Mouse (Mus musculus): ENCODE measurements around the gene Lgr5. TPM values are rescaled to one million over a fixed set of nuclear protein-coding genes. Genes with fewer than 3 reads are reported as not detected.

Gene Lgr5
- total RNA-seq (2021) = 1 to 10 TPM; 1.9 to 2.5 TPM
- long read RNA-seq, full-length matches to known transcripts = 1 of 1 reads
- long read RNA-seq, partial matches to known transcripts = 0 of 1 reads
- long read RNA-seq, other reads (novel, unspliced or antisense) = 0 of 1 reads

DNA sequence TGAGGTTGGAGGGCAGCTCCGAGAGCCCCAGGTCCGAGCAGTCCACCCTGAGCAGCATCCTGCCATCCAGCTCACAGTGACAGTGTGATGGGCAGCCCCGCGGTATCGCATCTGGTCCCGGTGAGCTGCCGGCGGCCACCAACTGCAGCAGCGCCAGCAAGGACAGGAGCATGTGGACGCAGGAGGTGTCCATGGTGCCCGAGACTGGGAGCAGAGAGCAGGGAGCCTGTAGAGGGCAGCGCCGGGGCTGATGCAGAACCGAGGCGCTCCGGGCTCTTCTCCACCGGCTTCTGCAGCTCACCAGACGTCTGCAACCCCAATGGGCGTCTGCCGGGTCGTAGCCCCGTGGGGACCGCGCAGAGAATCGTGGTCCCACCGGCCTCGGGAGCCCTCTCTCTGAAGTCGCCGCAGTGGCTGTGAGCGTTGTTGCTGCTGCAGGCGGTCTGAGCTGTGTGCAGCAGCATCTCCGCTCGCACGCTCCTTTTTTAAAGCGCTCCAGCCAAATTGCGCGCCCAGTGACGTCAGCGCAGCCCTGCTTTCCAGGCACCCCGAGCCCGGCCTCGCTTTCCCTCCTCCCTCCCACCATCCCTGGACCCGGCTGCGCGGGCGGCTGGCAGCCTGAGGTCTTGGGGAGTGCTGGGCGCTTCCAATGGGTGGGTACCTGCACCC, at the start of gene Lgr5:
TSS of gene Lgr5 (minus strand) at position 480 of the 669 bp plus-strand sequence.
- peak; percentile 22 to 45 for DNase-seq (ENCODE audit: low spot score in 2 of 2)

DNA sequence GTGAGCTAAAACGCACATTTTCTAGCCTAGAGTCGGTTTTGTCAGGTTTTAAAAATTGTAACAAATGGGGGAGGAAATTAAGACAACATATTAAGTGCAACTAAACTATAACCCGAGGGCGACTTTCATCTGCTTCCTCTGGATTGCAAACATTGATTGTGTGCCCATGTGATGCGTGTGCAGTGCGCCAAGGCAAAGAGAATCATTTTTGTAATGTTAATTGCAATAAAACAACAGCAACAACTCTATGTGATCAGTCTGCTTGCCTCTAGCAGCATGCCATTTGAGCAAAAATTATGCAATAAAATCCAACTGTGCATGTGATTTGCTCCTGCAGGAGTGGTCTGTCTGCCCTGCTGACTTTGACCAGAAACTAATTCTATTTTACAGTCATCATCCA, 39.1 kb upstream of the Lgr5 start:
- DNase-seq (ENCODE audit: low spot score in 2 of 2) = no peak

DNA sequence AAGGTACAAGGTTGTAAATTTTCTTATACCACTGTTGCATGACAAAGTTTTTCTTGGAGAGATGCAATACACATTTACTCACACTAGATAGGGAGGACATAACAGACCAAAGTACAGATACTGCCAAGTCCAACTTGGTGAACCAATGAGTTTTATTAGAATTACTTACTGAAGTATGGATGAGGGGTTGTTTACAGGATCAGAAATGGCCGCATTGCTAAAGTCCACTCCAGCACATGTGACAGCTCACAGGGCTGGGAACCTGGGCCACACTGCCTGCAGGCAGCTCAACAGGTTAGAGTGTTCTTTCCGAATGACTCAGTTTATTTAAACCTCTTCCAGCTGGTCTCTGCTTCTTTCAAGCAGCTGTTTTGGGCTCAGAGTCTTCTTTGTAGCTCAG, 37.4 kb upstream of the Lgr5 start:
- DNase-seq (ENCODE audit: low spot score in 2 of 2) = no peak

DNA sequence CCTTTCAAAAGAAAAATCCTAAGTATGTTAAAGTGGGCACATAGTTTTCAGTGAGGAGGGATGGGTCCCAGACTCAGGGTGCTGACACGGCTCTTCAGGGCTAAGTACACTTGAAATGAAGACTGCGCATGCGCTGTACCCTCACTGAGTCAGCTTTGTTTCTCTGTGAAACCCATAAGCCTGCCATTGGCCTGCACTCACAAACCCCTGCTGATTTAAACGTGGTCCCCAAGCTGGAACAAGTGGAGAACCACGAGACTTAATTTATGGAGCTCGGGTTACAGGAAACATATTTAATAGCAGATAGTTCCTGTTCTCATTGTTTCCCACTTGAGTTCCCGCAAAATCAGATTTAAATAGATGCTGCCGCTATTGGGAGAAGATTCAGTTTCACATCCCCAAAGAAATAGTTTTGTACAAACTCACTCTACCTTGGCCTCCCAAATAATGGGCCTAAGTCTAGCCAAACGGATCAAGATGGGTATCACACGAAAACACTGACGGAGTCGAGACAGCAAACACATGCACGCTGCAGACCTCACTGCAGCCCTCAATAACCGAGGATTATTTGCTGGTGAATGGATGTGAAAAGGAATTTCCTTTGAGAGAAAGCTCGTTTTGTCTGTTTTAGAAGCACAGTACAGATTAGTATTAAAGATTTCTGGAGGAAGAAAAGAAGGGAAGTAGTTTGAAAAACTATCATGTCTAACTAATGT, 36.5 kb upstream of the Lgr5 start:
- peak in 1 of 2 experiments; percentile 38 for DNase-seq (ENCODE audit: low spot score in 2 of 2)

DNA sequence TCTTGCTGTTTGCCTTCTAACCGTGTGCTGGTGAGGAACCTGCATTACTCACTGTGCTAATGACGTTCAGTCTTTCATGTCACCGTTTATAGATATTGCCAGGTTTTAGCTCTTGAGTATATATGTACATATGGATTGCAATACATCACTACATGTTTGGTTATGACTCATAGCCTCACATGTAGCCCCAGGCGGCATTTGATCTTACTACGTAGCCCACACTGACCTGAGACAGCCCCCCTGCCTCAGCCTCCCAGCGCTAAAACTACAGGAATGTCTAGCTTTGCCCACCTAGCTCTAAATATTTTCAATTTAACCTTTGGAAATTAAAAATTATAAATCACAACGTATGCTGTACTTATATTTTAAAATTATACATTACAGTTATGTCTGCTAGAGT, 35.9 kb upstream of the Lgr5 start:
- no peak for DNase-seq (ENCODE audit: low spot score in 2 of 2)

DNA sequence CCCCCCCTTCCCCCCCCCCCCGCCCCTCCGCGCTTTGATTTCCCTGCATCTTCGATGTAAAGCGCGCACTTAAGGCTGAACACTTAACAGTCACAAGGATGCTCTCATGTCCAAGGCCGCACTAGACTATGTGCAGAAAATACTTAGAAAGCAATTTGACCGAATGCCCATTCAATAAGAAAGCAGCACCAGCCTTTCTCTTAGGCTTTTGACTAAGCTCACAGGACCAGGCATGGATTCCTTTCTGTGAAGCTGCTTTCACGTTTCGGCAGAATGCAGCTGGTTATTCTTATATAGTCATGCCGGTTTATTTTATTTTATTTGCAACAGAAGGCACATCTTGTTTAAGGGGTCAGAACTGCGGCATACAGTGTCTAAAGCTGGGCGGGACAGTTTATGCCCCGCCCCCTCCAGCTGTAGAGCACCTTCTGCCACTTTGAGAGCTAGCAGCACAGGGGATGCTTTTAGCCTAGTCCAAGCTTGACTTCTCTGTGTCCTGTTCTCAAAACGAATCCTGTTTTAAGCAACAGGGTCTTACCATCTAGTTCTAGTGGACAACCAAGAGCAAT, 30.8 kb upstream of the Lgr5 start:
- DNase-seq (ENCODE audit: low spot score in 2 of 2) = no peak

DNA sequence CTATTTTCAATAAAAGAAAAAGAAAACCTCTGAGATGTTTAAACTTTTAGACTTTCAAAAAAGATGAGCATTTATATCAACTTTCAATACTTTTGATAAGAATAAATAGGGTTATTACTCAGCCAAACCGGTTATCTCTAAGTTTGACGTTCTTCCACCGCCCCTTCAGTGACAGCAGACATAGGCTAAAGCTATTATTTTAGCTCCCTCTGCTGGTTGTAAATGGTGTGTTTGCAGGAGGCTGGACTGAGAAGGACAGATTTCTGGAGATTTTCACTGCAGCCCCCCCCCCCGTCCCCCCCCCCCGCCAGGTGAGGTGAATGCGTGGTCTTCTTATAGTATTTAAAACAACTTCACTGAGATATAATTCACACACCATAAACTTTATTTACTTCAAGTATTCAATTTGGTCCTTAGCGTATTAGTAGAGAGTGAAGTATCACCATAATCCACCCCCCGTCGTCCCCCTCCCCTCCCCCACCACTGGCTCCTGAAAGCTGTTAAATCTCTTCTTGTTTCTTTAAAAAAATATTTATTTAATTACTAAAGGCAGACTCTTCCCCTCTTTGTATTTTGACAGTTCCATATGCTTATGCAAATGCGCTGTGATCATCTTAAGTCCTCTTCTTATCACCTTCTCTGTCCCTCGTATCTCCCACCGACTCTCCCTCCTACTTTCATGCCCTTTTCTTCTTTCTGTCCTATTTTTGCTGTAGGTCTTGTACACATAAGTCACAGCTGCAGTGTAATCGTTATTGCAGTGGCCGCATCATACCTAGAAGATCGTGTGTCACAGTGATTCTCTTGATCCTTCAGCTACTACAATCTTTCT, 30.1 kb upstream of the Lgr5 start:
- peak in 1 of 2 experiments; percentile 71 for DNase-seq (ENCODE audit: low spot score in 2 of 2)

DNA sequence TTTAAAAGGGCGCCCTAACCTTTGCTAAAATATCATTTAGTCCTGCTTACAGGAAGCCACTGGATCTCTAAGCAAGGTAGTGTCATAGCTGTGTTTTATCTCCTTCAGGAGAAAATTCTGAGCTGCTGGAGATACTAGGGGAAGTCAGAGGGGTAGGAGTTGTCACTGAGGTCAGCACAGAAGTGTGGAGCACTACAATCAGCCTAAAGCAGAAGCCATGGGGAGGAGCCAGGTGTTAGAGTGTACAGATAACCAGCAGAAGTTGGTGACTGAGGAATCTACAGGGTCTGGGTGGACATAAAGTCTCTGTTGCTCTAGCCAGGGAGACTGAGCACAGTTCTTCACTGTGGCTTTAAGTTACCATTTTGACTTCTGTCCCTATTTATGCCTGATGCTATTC, 8.2 kb upstream of the Lgr5 start:
- no peak for DNase-seq (ENCODE audit: low spot score in 2 of 2)

DNA sequence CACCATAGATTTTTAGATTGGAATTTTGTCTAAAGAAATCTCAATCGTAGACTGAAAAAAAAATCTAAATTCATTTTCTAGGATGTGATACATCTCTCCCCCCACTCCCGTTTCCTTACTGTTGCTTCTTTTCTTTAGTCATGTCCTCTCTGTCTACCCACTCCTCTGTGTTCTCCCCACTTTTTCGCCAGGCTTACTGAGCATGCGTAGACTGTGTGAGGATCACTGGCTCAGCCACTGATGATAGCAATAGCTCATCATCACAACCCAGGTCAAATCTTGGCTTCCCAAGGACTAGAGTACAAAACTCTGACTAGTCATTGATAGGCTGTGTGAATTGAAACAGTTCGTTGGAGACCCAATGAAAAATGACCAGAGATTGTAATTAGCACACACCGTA, 6.1 kb upstream of the Lgr5 start:
- DNase-seq (ENCODE audit: low spot score in 2 of 2) = no peak

DNA sequence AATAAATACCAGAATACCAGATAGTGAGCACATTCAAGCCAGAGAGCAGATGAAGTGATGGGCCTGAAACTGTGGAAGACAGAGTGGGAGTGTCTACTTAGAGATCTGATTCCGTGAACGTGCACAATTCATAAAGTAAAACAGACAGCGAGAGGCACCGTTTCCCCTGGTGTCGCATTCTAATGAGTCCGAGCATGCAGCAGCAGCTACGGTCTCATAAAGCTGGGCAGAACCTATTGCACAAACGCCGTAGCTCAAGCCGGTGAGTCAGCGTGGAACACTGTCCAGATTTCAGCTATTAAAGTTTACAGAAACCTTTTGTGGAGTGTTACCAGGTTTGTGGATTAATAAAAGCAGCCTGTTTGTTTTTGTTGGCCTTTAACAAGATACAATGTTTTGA, 5.6 kb upstream of the Lgr5 start:
- no peak for DNase-seq (ENCODE audit: low spot score in 2 of 2)

DNA sequence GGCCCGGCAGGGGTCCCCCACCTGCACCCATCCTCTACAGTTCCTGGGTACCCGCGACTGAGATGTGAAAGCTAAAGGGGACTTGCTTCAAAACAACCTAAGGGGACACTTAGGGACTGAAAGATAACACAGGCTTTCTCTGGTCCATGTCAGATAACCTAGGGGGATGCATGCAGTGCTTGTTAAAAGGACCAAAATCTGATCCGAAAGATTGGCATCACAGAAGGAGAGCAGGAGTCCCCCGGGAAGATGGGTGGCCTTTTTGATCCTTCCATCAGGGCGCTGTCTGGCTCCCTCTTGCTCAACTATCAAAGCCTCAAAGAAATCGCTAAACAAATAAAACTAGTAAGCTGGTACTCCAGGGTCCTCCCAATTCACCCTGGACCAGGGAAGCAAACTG, 399 bp upstream of the Lgr5 start:
- no peak for DNase-seq (ENCODE audit: low spot score in 2 of 2)

DNA sequence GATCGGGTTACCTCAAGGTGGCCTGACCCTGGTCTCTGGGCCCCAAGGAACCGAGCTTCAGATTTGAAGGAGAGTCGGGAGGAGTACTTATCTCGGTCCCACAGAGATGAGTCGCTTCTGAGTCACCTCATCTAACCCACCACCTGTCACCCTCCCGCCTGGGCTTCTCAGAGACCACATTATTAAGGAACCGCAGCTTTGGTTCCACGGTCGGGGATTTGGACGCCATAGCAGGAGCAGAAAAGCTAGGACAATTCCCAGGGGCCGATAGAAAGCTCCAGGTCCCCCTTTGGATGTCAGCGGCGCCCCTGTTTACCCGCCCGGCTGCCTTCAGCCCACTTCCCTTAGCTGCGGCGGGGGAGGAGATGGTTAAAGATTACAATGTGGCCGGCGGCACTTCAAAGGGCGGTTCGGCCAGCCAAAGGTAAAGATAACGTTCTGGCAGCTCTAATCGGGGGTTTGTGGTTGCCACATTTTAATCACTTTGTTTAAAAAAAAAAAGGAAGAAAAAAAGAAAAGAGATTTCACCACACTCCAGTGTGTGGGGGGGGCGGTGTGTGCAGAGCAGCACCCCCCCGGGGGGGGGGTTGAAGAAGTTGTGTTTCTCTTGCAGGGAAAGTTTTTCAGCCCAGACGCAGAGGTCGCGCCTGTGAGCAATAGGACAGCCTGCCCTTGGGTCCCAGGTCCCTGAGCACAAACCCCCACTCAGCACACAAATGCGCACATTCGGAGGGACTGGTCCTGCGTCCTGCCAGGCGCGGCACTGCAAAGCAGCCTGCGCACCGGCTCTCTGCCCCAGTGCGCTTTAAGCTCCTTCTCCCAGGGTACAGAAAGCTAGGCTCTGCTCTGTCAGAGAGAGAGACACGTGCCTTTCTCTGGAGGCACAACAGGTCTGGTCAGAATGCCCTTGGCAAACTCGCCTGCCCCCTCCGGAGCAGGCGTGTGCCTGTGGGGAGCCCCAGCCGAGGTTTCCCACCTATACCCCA, 1.0 kb downstream of the Lgr5 start:
- no peak for DNase-seq (ENCODE audit: low spot score in 2 of 2)

DNA sequence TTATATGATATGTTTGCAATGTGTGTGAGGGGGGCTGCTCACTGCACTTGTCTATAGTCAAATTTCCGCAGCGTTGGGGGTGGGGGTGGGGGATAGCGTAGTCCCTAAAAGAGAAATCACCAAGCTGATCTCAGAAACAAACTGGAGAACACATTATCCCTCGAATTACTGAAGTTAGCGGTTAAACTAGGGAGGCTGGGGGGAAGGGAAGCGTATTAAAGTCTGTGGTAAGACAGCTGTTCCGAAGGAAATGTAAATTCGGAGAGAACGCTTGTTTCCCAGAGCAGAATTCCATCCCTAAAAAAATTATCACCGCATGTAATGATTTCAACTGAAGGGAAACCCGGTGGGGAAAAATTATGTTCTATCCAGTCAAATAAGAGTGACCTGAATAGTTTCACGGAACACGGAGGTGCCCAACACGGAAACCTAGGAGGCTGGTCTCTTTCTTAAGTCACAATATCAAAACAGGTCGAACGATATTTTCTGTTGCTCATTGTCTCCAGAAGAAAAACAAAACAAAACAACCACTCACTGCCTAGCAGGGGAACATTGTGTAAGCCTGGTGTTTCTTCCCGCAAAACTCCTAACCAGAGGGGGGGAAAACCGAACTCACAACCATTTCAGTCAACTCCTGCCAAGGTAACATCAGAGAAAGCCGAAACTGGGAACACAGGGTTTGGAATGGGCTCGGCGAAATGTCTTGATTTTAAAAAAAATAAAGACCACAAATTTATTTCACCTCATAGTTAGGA, 1.9 kb downstream of the Lgr5 start:
- DNase-seq (ENCODE audit: low spot score in 2 of 2) = no peak

DNA sequence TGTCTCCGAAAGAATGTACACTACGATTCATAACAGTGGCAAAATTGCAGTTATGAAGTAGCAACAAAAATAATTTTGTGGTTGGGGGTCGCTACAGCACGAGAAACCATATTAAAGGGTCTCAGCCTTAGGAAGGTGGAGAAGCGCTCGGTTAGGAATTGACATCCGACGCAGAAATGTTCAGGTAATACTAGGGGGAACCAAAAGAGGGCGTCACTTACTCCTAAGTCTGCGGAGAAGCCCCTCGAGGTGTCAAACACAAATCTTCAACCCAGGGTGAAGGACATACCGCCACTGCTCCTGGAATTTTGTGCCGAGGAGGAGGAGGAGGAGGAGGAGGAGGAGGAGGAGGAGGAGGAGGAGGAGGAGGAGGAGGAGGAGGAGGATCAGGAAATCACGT, 2.9 kb downstream of the Lgr5 start:
- DNase-seq (ENCODE audit: low spot score in 2 of 2) = no peak

DNA sequence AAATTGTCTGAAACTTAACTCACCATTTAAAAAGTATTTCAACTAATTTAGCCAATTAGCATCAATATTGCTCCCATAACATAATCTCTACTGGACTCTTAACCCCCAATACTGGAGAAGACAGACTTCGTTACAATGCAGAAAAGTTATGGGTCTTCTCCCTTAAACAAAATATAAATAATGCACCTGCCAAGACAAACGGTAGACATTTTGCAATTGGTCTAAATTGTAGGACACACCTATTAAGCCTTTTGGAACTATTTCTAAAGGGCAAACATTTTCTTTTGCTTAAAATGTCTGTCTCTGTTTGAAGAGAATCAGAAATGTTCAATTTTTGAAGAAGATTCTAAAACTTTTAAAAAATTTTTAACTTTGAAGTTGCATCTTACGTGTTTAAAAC, 4.5 kb downstream of the Lgr5 start:
- no peak for DNase-seq (ENCODE audit: low spot score in 2 of 2)

DNA sequence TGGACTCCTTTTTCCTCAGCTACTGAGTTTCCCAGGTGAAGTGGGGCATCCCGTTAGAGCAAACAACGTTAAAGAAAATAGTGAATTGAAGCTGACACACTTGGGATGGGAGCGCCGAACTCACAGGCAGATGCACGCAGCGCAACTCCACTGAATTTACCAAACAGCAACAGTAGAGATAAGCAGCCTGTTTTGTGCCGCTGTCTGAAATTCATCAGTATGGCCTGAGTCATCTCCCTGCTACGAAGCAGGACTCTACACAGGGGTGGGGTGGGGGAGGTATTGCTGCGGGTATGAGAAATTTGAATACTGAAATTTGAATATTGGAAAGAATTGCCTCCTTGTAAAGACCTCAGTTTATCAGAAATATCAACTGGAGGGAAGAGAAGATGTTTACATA, 5.6 kb downstream of the Lgr5 start:
- no peak for DNase-seq (ENCODE audit: low spot score in 2 of 2)

DNA sequence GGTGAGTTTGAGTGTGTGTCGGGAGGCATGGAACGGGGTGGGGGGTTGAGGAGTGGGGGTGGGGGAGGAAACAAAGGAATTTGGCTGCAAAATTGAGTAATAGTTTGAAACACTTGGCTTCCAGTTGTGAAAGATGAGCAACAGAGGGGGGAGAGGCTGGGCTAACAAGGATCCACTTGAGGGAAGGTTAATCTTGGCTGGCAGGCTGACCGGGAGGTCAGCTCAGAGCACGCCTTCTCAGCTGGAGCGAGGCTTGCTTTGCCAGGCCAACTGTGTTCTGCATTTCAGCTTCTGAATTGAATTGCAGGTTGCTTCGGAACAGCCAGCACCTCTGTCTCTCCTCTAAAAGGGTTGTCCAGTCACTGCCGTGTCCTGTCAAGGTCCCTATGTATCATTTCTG, 8.1 kb downstream of the Lgr5 start:
- DNase-seq (ENCODE audit: low spot score in 2 of 2) = no peak

DNA sequence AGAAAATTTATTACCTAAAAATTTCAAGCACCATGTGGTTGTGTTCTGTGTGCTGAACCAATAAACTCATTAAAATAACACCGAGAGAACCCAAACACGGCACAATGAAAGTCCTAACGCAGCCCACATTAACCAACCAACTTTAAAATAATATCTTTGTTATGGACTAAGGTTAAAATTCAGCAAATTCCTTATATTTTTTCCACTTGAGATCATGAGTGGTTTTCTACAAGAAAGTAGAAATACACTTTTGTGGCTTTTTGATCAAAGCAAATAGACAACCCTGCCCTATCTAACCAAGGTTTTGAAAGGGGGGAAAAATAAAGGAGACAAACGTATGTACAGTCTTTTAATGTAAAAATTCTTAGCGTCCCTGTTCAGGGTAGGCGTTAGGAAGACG, 8.5 kb downstream of the Lgr5 start:
- no peak for DNase-seq (ENCODE audit: low spot score in 2 of 2)

DNA sequence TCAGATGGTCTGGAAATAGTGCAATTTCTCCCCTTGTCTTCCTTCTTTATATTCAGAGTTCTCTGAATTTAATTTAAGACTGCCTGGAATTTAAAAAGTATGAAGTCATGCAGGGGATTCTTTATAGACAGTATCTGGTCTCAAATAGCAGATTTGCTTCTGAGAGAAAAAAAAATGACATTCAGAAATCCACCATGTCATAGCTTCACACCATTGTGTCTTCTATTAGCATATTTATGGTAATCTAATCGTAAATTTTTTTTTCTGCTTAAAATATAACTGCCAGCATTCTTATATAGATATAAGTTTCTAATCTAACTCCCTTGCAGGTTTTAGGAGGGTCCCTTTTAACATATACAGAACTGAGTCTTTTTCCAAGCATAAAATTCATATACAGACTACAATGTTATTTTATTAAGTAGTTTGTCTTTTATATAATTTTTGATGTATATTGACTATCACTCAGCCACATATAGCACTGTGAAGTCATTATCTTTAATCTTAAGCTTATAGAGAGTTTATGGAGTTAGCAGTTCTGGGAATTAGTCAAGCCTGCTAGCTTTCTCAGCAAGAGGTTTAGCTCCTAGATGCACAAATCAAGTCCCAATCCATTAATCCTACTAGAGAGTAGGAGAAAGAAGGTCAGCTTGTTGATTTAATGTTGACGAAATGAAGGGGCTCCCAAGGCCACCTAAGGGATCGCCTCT, 15.7 kb downstream of the Lgr5 start:
- no peak for DNase-seq (ENCODE audit: low spot score in 2 of 2)
